9 mouse cellular contexts compared by ENCODE assay signal in the genomic region with DNA sequence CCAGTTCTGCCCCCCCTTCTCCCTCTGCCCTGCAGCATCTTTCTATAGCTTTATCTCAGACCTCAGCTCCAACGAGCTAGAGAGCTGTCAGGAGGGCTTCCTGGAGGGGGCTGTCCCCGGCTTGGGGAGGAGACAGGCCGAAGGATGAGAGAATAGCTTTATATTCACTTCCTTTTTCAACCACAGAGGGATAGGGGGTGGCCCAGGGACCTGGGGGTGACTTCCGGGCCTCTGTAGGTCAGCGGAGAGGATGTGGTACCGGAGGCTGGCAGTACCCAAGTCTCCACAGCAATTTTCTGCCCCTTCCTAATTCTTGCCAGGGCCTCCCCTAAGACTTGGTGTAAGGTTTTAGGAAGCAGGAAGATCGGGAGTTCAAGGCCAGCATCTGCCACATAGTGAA. TPM values are rescaled to one million over a fixed set of nuclear protein-coding genes. Genes with fewer than 3 reads are reported as not detected.
DNase-seq lines count a peak whose midpoint lies in the region; ATAC-seq and TF ChIP-seq lines count a peak whose summit lies in the region.
"Had no signal": no experiment of that assay in that cellular context is flagged by ENCODE, and none has a peak within 500 bp of the region (broad histone marks: within the 10 kb centered on the region; RNA-seq: fewer than 3 reads in every experiment).

No protein-coding gene starts in this region.

- no peaks in the 10 kb centered on the region for H3K9me3 ChIP-seq in heart, embryonic 15.5 days (replicated peaks)

- DNase-seq in lung, adult 18-20 months = peak; percentile 56 to 61
- no peak for DNase-seq in lung, adult 2 months
- peak; percentile 55 for DNase-seq in thymus, postnatal 25 days
- no peak for DNase-seq in kidney, postnatal 36 days
- DNase-seq in frontal cortex, postnatal 10 days (ENCODE audit: low spot score in 2 of 2) = no peak
- DNase-seq in layer of hippocampus, postnatal 10 days (ENCODE audit: low spot score in 2 of 2) = no peak

- 0 out of 2 replicates have a peak overlapping the region, but pooled peaks have one; percentile 6 for H3K4me2 ChIP-seq in heart, embryonic 15.5 days

- WGBS in lung, adult 2 months = 65% methylated on average over 7 of the region's 7 CpGs
- 63% methylated on average over 7 of the region's 7 CpGs for WGBS in heart, embryonic 15.5 days
- under 1% methylated on average over 7 of the region's 7 CpGs for WGBS in macrophage (ENCODE audit: missing documents)

- H3K27ac ChIP-seq in heart, embryonic 15.5 days = peak overlapping the region; percentile 85
- peak overlapping the region; percentile 93 for H3K27ac ChIP-seq in macrophage

- TF ChIP-seq CTCF in lung, adult 2 months (IDR thresholded peaks at IDR 0.05; ENCODE audit: insufficient read depth, low read length) = no peak

- no peak for TF ChIP-seq POLR2A in lung, adult 2 months (IDR thresholded peaks at IDR 0.05; ENCODE audit: borderline replicate concordance, extremely low read depth, low read depth, low read length)

- H3K27me3 ChIP-seq in heart, embryonic 15.5 days = no peaks in the 10 kb centered on the region

- no peak for ATAC-seq in heart, embryonic 15.5 days (replicated peaks; ENCODE audit: insufficient number of reproducible peaks, insufficient read depth, low FRiP score, low read depth)

- no peak overlapping the region for H3K4me3 ChIP-seq in lung, adult 2 months (replicated peaks; ENCODE audit: extremely low read depth, low read depth, low read length)
- H3K4me3 ChIP-seq in heart, embryonic 15.5 days = no peak overlapping the region
- H3K4me3 ChIP-seq in macrophage (ENCODE audit: inconsistent target) = no peak overlapping the region; the same call in 1 of the 2 replicates

- H3K4me1 ChIP-seq in lung, adult 2 months (ENCODE audit: control insufficient read depth, insufficient read depth, low read length) = peaks cover 9% of the 10 kb centered on the region
- H3K4me1 ChIP-seq in heart, embryonic 15.5 days (replicated peaks) = peaks cover 57% of the 10 kb centered on the region

- peaks cover 5% of the 10 kb centered on the region for H3K79me2 ChIP-seq in macrophage (ENCODE audit: inconsistent target)

- H3K9ac ChIP-seq in heart, embryonic 15.5 days = no peak overlapping the region

- peaks cover 9% of the 10 kb centered on the region; the same call in 1 of the 2 replicates for H3K36me3 ChIP-seq in heart, embryonic 15.5 days
- H3K36me3 ChIP-seq in macrophage (ENCODE audit: inconsistent target) = peaks cover 6% of the 10 kb centered on the region; the same call in 1 of the 2 replicates

RNA-seq across cellular contexts. Expression of a gene that starts 2.5 kb away (rescaled TPM):
- 55.4 and 64.1 TPM in 2 replicates for polyA plus RNA-seq in lung, adult 2 months (2012; rRNA removed)
- polyA plus RNA-seq in heart, embryonic 15.5 days (2015; fragmentation: Nextera tagmentation; extraction: Ambion mirVana) = 31.0 and 43.3 TPM in 2 replicates
- total RNA-seq in macrophage (2018; cell fraction: chromatin; rRNA removed) = 10 to 100 TPM in 14 of 26 experiments, 1 to 10 TPM in 12; 1.3 to 27.1 (median 10.6) TPM
- 10 to 100 TPM; 16.6 to 35.4 (median 28.4) TPM for total RNA-seq in macrophage (2018; cell fraction: cytosol; rRNA removed)
- 10 to 100 TPM in 13 of 26 experiments, 1 to 10 TPM in 13; 6.1 to 44.2 (median 10.0) TPM for total RNA-seq in macrophage (2018; cell fraction: nucleus; rRNA removed)
- polyA plus RNA-seq in macrophage (2018) = 21.6 to 57.5 TPM (median 31.3 TPM) in 3 replicates
- 10 to 100 TPM; 37.6 to 39.0 TPM for total RNA-seq in layer of hippocampus, postnatal 10 days (2021)

RNA-seq across cellular contexts. Expression of a gene that starts 17.6 kb away (rescaled TPM):
- 68.4 and 69.0 TPM in 2 replicates for polyA plus RNA-seq in lung, adult 2 months (2012; rRNA removed)
- polyA plus RNA-seq in heart, embryonic 15.5 days (2015; fragmentation: Nextera tagmentation; extraction: Ambion mirVana) = 46.1 and 62.4 TPM in 2 replicates
- total RNA-seq in macrophage (2018; cell fraction: chromatin; rRNA removed) = 10 to 100 TPM in 8 of 26 experiments, 1 to 10 TPM in 18; 2.2 to 25.9 (median 8.0) TPM
- total RNA-seq in macrophage (2018; cell fraction: cytosol; rRNA removed) = 10 to 100 TPM; 47.8 to 88.9 (median 66.9) TPM
- total RNA-seq in macrophage (2018; cell fraction: nucleus; rRNA removed) = 100 to 1,000 TPM in 1 of 26 experiments, 10 to 100 TPM in 25; 14.4 to 101 (median 62.9) TPM
- polyA plus RNA-seq in macrophage (2018) = 66.8 to 71.6 TPM (median 67.7 TPM) in 3 replicates
- total RNA-seq in layer of hippocampus, postnatal 10 days (2021) = 10 to 100 TPM; 75.0 to 75.9 TPM

RNA-seq across cellular contexts. Expression of a gene that starts 23.0 kb away (rescaled TPM):
- 8.4 and 10.4 TPM in 2 replicates for polyA plus RNA-seq in lung, adult 2 months (2012; rRNA removed)
- polyA plus RNA-seq in heart, embryonic 15.5 days (2015; fragmentation: Nextera tagmentation; extraction: Ambion mirVana) = 20.6 and 28.6 TPM in 2 replicates
- 1 to 10 TPM in 12 of 26 experiments, under 1 TPM in 6, not detected in 8; 0.25 to 5.1 (median 1.7) TPM for total RNA-seq in macrophage (2018; cell fraction: chromatin; rRNA removed)
- total RNA-seq in macrophage (2018; cell fraction: cytosol; rRNA removed) = 10 to 100 TPM in 11 of 26 experiments, 1 to 10 TPM in 15; 1.7 to 29.1 (median 6.8) TPM
- 1 to 10 TPM in 20 of 26 experiments, under 1 TPM in 6; 0.29 to 8.5 (median 2.2) TPM for total RNA-seq in macrophage (2018; cell fraction: nucleus; rRNA removed)
- polyA plus RNA-seq in macrophage (2018) = 6.8 to 30.2 TPM (median 7.3 TPM) in 3 replicates
- 100 to 1,000 TPM; 396 to 461 TPM for total RNA-seq in layer of hippocampus, postnatal 10 days (2021)

RNA-seq across cellular contexts. Expression of a gene that starts 40.6 kb away (rescaled TPM):
- polyA plus RNA-seq in lung, adult 2 months (2012; rRNA removed) = 0.62 TPM in 1 of 2 replicates, not detected in the other
- 0.78 and 8.9 TPM in 2 replicates for polyA plus RNA-seq in heart, embryonic 15.5 days (2015; fragmentation: Nextera tagmentation; extraction: Ambion mirVana)
- not detected for total RNA-seq in macrophage (2018; cell fraction: chromatin; rRNA removed)
- total RNA-seq in macrophage (2018; cell fraction: cytosol; rRNA removed) = not detected
- total RNA-seq in macrophage (2018; cell fraction: nucleus; rRNA removed) = not detected
- not detected in 3 replicates for polyA plus RNA-seq in macrophage (2018)
- total RNA-seq in layer of hippocampus, postnatal 10 days (2021) = not detected
- polyA plus RNA-seq: neural tube, embryonic 14.5 days had no signal

RNA-seq across cellular contexts. Expression of a gene that starts 44.5 kb away (rescaled TPM):
- 1.4 and 1.6 TPM in 2 replicates for polyA plus RNA-seq in lung, adult 2 months (2012; rRNA removed)
- 21.6 and 30.9 TPM in 2 replicates for polyA plus RNA-seq in heart, embryonic 15.5 days (2015; fragmentation: Nextera tagmentation; extraction: Ambion mirVana)
- total RNA-seq in macrophage (2018; cell fraction: chromatin; rRNA removed) = 10 to 100 TPM in 9 of 26 experiments, 1 to 10 TPM in 17; 1.9 to 34.0 (median 6.1) TPM
- total RNA-seq in macrophage (2018; cell fraction: cytosol; rRNA removed) = 1 to 10 TPM in 11 of 26 experiments, under 1 TPM in 15; 0.31 to 3.4 (median 0.80) TPM
- total RNA-seq in macrophage (2018; cell fraction: nucleus; rRNA removed) = 10 to 100 TPM in 1 of 26 experiments, 1 to 10 TPM in 23, under 1 TPM in 2; 0.58 to 24.7 (median 2.7) TPM
- polyA plus RNA-seq in macrophage (2018) = 0.66 to 3.3 TPM (median 2.6 TPM) in 3 replicates
- total RNA-seq in layer of hippocampus, postnatal 10 days (2021) = 1 to 10 TPM; 6.5 to 7.1 TPM

Comparison
In these comparisons a context has a peak if more than half of its experiments do, and no peak if none do; other contexts are left out.
1. DNase-seq: peak in lung, adult 18-20 months (2 of 2) and thymus, postnatal 25 days (single experiment); none in lung, adult 2 months (single experiment), kidney, postnatal 36 days (0 of 2), frontal cortex, postnatal 10 days (0 of 2) and layer of hippocampus, postnatal 10 days (0 of 2).